Mouse (Mus musculus) intestine, postnatal 0 days (tissue): Measurements from ENCODE around the gene Rreb1. TPM values are rescaled to one million over a fixed set of nuclear protein-coding genes. Genes with fewer than 3 reads are reported as not detected.

Experiments
- ATAC-seq: fragments of 200-750 bp; cut with Nextera tagmentation; 2 replicates; pipeline ENCODE4 v1.8.0; 2017; ENCODE audit warnings: mild to moderate bottlenecking, moderate TSS enrichment, moderate library complexity
- H3K27ac ChIP-seq: fragments of 300-500 bp; sonication (generic); 2 replicates; pipeline ENCODE4 v1.5.1; 2014; ENCODE audit warnings: mild to moderate bottlenecking, low read depth, low read length, moderate library complexity
- H3K27me3 ChIP-seq: fragments of 300-500 bp; sonication (generic); replicated peaks from 2 replicates; pipeline ENCODE4 v1.6.1; 2014; ENCODE audit warnings: low read length, mixed read lengths; ENCODE audit not compliant: control insufficient read depth, insufficient read depth
- H3K36me3 ChIP-seq: fragments of 300-500 bp; sonication (generic); 2 replicates; pipeline ENCODE4 v1.6.1; 2014; ENCODE audit warnings: mild to moderate bottlenecking, moderate library complexity; ENCODE audit not compliant: control insufficient read depth, insufficient read depth
- H3K4me1 ChIP-seq: fragments of 300-500 bp; sonication (generic); replicated peaks from 2 replicates; pipeline ENCODE4 v1.6.1; 2014; ENCODE audit warnings: antibody characterized with exemption, low read length, mixed read lengths; ENCODE audit not compliant: control insufficient read depth, insufficient read depth
- H3K4me2 ChIP-seq: fragments of 300-500 bp; sonication (generic); replicated peaks from 2 replicates; pipeline ENCODE4 v1.6.1; 2014; ENCODE audit warnings: low read depth, mild to moderate bottlenecking, moderate library complexity
- H3K4me3 ChIP-seq: fragments of 300-500 bp; sonication (generic); 2 replicates; pipeline ENCODE4 v1.5.1; 2014; ENCODE audit warnings: low read depth, low read length
- H3K9ac ChIP-seq: fragments of 300-500 bp; sonication (generic); 2 replicates; pipeline ENCODE4 v1.6.1; 2014; ENCODE audit warnings: mild to moderate bottlenecking, low read depth, low read length
- H3K9me3 ChIP-seq: fragments of 300-500 bp; sonication (generic); 2 replicates; pipeline ENCODE4 v1.6.1; 2016; ENCODE audit warnings: mixed run types; ENCODE audit not compliant: control insufficient read depth
- CTCF ChIP-seq: sonication (generic); IDR thresholded peaks from 2 replicates; pipeline ENCODE4 v1.5.1; 2016; ENCODE audit warnings: low read depth, mild to moderate bottlenecking, control low read depth, antibody characterized with exemption, moderate library complexity
- WGBS: fragments of 180-500 bp; shearing (Covaris S2); extraction: QIAGEN DNeasy Blood & Tissue Kit; methylation state at CpG from one replicate; pipeline ENCODE4 v1.1.7; 2014; 5-methylcytosine and 5-hydroxymethylcytosine counted together
- polyA plus RNA-seq: library from polyadenylated mRNA; unstranded; fragments of >200 nt; fragmentation: Nextera tagmentation; extraction: Ambion mirVana; gene quantifications from 2 replicates; pipeline ENCODE4 v1.2.1, GENCODE M21; 2015

Rreb1 gene
- polyA plus RNA-seq, 1 experiment from 2014 or later = 10.6 TPM

- Histone ChIP-seq H3K9me3 (no peaks in the 10 kb centered on the region), H3K4me1 (no peaks in the 10 kb centered on the region; the same call in 1 of the 2 replicates), H3K4me2 (no peak overlapping the region), H3K27ac (no peak overlapping the region), H3K27me3 (no peaks in the 10 kb centered on the region), H3K9ac (no peak overlapping the region), H3K36me3 (no peaks in the 10 kb centered on the region), H3K4me3 (no peak overlapping the region)
- TF ChIP-seq CTCF = no peak
- 81% methylated on average over 3 of the region's 3 CpGs for WGBS
- no peak for ATAC-seq
Observed at GRCm38 (mm10) chr13:37860204-37860603, 82.0 kb downstream of the Rreb1 start.

GRCm38 (mm10) chr13:37860789-37861188, 82.6 kb downstream of the Rreb1 start:
- no peaks in the 10 kb centered on the region; the same call in 1 of the 2 replicates for H3K4me1 ChIP-seq
- H3K4me3 ChIP-seq = no peak overlapping the region
- no peak for TF ChIP-seq CTCF
- H3K9me3 ChIP-seq = no peaks in the 10 kb centered on the region
- no peak overlapping the region for H3K9ac ChIP-seq
- no peak overlapping the region for H3K27ac ChIP-seq
- H3K4me2 ChIP-seq = no peak overlapping the region
- no peaks in the 10 kb centered on the region for H3K36me3 ChIP-seq
- H3K27me3 ChIP-seq = no peaks in the 10 kb centered on the region
- ATAC-seq = no peak
- 53% methylated on average over 3 of the region's 3 CpGs for WGBS

DNA sequence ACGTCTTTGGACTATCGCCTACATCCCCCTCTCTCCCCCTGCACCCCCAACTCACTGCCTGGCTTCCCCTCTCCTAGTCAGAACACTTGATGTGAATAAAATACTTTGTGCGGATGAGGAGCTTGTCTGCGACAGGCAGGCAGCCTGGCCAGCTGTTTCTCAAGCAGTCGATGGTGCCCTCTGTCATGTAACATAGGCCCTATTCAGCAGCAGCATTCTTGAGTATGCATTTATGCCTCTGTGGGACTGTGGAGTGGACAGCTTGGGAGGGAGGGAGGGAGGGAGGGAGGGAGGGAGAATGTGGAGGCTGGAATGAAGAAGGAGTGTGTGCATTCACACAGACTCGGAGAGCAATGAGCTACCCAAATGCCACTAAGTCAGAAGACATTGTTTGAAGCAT, 84.3 kb downstream of the Rreb1 start:
- H3K27ac ChIP-seq = peak overlapping the region; percentile 57; the same call in 1 of the 2 replicates
- no peak overlapping the region for H3K4me2 ChIP-seq
- ATAC-seq = no peak
- H3K9ac ChIP-seq = no peak overlapping the region
- H3K9me3 ChIP-seq = no peaks in the 10 kb centered on the region
- no peaks in the 10 kb centered on the region; the same call in 1 of the 2 replicates for H3K4me1 ChIP-seq
- WGBS = 20% methylated on average over 6 of the region's 6 CpGs
- H3K4me3 ChIP-seq = no peak overlapping the region
- H3K36me3 ChIP-seq = no peaks in the 10 kb centered on the region
- no peak for TF ChIP-seq CTCF
- no peaks in the 10 kb centered on the region for H3K27me3 ChIP-seq

DNA sequence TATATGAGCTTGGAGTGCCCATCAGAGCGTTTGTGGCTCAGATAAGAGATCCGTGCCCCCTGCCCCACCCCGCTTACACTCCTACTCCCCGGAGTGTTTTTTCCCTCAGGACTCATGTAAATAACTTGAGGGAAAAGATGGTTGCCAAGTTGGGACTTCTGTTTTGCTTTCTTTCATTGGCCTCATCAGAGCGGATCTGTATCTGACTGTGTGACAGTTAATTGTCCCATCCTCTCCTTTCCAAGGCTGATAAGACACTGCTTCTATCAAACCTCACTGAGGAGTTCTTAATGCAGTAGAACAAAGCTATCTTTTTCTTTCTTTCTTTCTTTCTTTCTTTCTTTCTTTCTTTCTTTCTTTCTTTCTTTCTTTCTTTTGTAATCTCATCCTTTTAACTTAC, 85.4 kb downstream of the Rreb1 start:
- ATAC-seq = no peak

GRCm38 (mm10) chr13:37864697-37865096, 86.5 kb downstream of the Rreb1 start:
- Histone ChIP-seq H3K4me1 (peaks cover 2% of the 10 kb centered on the region; the same call in 1 of the 2 replicates), H3K27ac (no peak overlapping the region), H3K27me3 (no peaks in the 10 kb centered on the region), H3K36me3 (no peaks in the 10 kb centered on the region), H3K9ac (no peak overlapping the region), H3K9me3 (no peaks in the 10 kb centered on the region), H3K4me2 (no peak overlapping the region), H3K4me3 (no peak overlapping the region)
- WGBS = 74% methylated on average over 1 of the region's 1 CpGs
- no peak for ATAC-seq
- no peak for TF ChIP-seq CTCF

More for the DNA sequence above, 85.4 kb downstream of the Rreb1 start:
- Histone ChIP-seq H3K4me3 (no peak overlapping the region), H3K27me3 (no peaks in the 10 kb centered on the region), H3K9ac (no peak overlapping the region), H3K27ac (no peak overlapping the region), H3K36me3 (no peaks in the 10 kb centered on the region), H3K9me3 (no peaks in the 10 kb centered on the region), H3K4me1 (no peaks in the 10 kb centered on the region; the same call in 1 of the 2 replicates), H3K4me2 (no peak overlapping the region)
- 50% methylated on average over 5 of the region's 5 CpGs for WGBS
- no peak for TF ChIP-seq CTCF

DNA sequence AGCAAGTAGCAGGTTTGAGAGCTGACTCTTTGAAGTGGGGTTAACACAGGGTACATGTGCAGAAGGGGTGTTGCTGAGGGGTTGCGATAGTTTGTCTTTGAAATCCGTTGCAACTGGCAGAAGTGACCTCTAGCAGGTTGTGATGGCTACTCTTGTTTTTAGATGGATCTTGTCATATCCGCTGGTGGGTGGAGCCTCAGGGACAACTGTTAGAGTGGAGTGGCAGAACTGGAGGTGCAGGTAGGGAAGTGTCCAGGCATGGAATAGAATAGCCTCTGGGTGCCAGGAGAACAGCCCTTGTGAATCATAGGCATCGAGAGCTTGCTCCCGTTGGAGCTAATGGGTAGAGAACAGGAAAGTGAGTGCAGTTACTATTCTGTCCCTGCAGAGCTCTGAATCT, 88.1 kb downstream of the Rreb1 start:
- Histone ChIP-seq H3K4me1 (peaks cover 11% of the 10 kb centered on the region; the same call in 1 of the 2 replicates), H3K4me2 (no peak overlapping the region), H3K27ac (no peak overlapping the region; the same call in 1 of the 2 replicates), H3K9ac (no peak overlapping the region), H3K4me3 (no peak overlapping the region), H3K27me3 (no peaks in the 10 kb centered on the region), H3K9me3 (no peaks in the 10 kb centered on the region), H3K36me3 (no peaks in the 10 kb centered on the region)
- no peak for ATAC-seq
- 25% methylated on average over 5 of the region's 5 CpGs for WGBS
- TF ChIP-seq CTCF = no peak

GRCm38 (mm10) chr13:37866846-37867245, 88.6 kb downstream of the Rreb1 start:
- Histone ChIP-seq H3K4me3 (no peak overlapping the region), H3K36me3 (no peaks in the 10 kb centered on the region), H3K4me1 (peaks cover 11% of the 10 kb centered on the region; the same call in 1 of the 2 replicates), H3K4me2 (0 out of 2 replicates have a peak overlapping the region, but pooled peaks have one; percentile 4), H3K9me3 (no peaks in the 10 kb centered on the region), H3K9ac (no peak overlapping the region), H3K27me3 (no peaks in the 10 kb centered on the region), H3K27ac (peak overlapping the region; percentile 11)
- TF ChIP-seq CTCF = no peak
- WGBS = 20% methylated on average over 3 of the region's 3 CpGs
- ATAC-seq = peak; percentile 60; the same call in 1 of the 2 replicates
